Mouse (Mus musculus) left cerebral cortex, postnatal 4 days (tissue): Measurements from ENCODE around the gene Map3k20. TPM values are rescaled to one million over a fixed set of nuclear protein-coding genes. Genes with fewer than 3 reads are reported as not detected.

Source experiments
- DNase-seq: peaks from one replicate; pipeline ENCODE4 v3.0.0-alpha.2; 2022
- intact Hi-C: fragments of 180-260 bp; cut with DNase I; formaldehyde crosslinking; loops from one replicate; pipeline ENCODE4 v1.15.1; 2025
- total RNA-seq, 2 experiments: library from RNA; stranded (reverse); gene quantifications; 2 replicates each; pipeline ENCODE4 v1.2.3; 2021

Map3k20 gene
- total RNA-seq, 2 experiments from 2014 or later = 10.8 to 11.7 TPM

GRCm38 (mm10) chr2:72474531-72475287, 189.3 kb downstream of the Map3k20 start:
- DNase-seq = no peak
- intact Hi-C loops = no loop called here

- DNase-seq = no peak
- intact Hi-C loops = no loop called here
These were observed 190.0 kb downstream of the Map3k20 start for GRCm38 (mm10) chr2:72475423-72475796.

- intact Hi-C loops = no loop called here
- DNase-seq = peak; percentile 66
These were observed 190.5 kb downstream of the Map3k20 start, which contains the start of gene Cdca7 for GRCm38 (mm10) chr2:72475797-72476485. Cdca7 (plus strand) TSS chr2:72476159.

- peak; percentile 35 for DNase-seq
- intact Hi-C loops = no loop called here
These were observed 191.2 kb downstream of the Map3k20 start for GRCm38 (mm10) chr2:72476486-72477211.

- DNase-seq = no peak
- intact Hi-C loops = no loop called here
These were observed 191.8 kb downstream of the Map3k20 start for GRCm38 (mm10) chr2:72477221-72477620.

GRCm38 (mm10) chr2:72478176-72478575, 192.7 kb downstream of the Map3k20 start:
- DNase-seq = no peak
- intact Hi-C loops = no loop called here

GRCm38 (mm10) chr2:72478921-72479320, 193.5 kb downstream of the Map3k20 start:
- intact Hi-C loops = no loop called here
- no peak for DNase-seq

GRCm38 (mm10) chr2:72479818-72480217, 194.4 kb downstream of the Map3k20 start:
- intact Hi-C loops = no loop called here

GRCm38 (mm10) chr2:72491650-72492049, 206.2 kb downstream of the Map3k20 start:
- DNase-seq = no peak
- intact Hi-C loops = no loop called here

More at GRCm38 (mm10) chr2:72479818-72480217, 194.4 kb downstream of the Map3k20 start:
- no peak for DNase-seq

Other genes with a start within 250 kb of the Map3k20 start
- 10 to 100 TPM; 13.3 to 17.2 TPM for gene Cdca7, start 190.5 kb downstream of the Map3k20 start, total RNA-seq